Mouse (Mus musculus): ENCODE data around the gene Hist2h2aa1.
"Not testable (repeated sequence)": the region's sequence is repeated elsewhere in the genome, so short reads cannot be mapped to it uniquely, and the experiment has no call there.

The Hist2h2aa1 gene

DNA sequence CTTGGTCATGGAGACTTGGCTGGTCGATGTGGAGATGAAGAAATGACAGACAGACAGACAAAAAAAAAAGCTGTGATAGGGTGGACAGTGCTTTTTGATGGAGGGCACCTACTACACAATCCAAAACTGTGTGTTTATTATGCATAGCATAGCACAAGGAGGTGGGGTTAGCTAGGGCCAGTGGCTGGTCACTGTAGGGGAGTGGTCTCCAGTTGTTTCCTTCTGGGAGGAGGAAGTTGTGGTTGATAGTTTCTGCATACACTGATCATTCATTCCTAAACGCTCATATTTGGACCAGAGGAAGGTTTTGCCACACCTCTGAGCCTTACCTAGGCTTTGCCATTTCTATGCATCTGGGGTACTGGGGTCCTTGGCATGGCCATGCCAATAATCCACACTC is 14.9 kb upstream of the Hist2h2aa1 start:
- no peak for DNase-seq (ENCODE audit: low spot score in 2 of 2)

DNA sequence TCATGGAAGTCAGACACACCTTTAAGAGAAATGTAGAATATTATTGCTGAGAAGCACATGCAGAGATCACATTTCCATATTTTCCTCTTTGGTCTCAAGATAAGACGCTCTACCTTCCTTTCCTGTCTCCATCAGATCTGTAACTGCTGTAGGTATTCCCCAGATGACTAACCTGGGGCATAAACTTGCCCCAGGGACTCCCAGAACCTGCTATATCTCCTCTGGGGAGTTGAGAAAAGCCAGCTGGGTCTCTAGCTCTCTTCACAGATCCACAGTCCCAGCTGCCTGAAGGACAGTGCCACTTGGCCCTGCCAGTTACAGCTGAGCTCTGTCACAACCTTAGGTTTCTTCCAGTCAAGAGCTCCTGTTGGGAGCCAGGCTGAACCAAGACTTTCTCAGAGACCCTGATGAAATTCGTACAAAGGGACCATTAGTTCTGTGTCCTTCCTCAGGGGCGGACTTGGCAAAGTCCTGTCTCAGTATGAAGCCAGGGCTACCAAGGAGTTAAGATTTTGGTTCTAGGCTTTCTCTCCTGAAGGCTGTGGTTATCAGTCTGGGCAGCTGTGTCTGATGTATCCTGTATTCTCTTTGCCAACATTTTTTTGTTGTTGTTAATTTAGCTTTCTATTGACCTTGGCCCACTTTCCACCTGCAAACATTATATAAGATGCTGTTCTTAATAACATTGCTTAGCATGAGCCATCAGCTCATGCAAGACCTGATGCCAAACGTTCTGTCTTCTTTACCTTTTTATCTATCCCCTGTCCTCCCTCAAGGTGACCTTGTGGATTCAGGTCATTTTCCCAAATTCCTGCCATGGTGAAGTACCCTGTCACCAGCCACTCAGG is 14.2 kb upstream of the Hist2h2aa1 start:
- DNase-seq (ENCODE audit: low spot score in 2 of 2), result no peak

DNA sequence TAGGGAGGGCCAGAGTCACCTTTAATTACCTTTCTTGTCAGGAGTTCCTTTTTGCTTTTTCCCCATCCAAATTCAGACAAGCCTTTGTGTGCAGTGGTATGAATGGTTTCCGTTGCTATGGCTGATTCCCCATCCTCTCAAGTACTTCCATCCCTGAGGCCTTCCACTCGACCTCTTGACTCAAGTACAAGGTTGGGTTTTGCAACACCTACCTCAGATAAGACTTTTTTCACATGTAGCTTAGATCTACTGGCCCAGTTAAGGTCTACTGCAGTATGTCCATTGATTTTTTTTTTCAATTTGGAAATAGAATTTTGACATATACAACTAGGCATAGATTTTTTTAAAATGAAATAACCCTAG is 13.6 kb upstream of the Hist2h2aa1 start:
- no peak for DNase-seq (ENCODE audit: low spot score in 2 of 2)

DNA sequence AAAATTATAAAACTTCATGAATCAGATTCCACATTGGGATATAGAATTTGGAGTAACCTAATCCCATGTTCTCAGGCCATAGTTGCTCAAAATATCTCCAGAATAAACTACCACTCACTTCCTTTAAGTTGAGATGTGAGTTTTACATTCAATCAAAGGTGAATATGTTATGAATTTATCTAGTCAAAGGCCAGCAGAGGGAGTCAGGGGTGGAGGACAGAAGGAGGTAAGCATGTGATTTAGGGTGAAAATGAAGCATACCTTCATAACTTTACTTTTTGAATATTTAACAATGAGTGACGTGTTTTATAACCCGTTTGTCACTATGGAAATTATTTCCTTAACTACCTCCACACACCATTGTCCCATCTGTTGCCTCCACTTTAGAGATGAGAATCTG is 10.4 kb upstream of the Hist2h2aa1 start:
- no peak for DNase-seq (ENCODE audit: low spot score in 2 of 2)

DNA sequence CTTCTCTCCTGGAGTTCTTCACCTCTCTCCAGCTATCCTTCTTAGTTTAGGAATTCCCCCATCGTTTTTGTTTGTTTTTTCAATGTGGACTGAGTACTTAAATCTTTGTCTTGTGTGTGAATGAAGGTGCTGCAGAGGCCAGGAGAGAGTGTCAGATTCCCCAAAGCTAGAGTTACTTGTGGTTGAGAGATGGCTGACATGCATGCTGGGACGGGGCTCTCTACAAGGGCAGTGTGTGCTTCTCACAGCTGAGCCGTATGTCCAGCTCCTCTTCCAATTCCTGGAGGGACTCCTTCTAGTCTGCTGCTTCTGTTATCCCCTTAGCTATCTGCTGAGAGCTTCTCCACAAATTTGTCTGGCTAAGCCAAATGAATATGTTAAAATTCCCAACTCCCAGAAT is 9.5 kb upstream of the Hist2h2aa1 start:
- no peak for DNase-seq (ENCODE audit: low spot score in 2 of 2)

DNA sequence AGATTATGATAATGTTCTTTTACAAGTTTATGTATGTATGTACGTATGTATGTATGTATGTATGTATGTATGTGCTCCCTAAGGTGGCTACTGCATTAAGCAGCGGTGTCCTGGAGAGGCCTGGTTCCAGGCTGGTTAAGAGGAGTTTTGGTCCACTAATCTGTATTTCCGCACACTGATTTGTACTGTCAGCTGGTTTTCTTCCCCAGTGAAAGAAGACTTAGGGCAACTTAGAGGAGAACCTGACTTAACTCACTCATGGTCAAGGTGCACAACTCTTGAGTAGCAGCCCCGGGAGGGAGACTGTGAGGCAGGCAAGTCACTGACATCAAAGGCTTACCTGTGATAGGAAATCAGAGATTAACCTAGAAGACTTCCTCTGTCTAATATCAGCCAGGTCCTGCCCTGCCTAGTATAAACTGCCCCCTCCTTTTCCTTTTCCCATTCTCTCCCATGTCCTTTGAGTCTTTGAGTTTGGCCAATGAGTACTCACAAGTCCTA is 8.4 kb upstream of the Hist2h2aa1 start:
- no peak for DNase-seq (ENCODE audit: low spot score in 2 of 2)

DNA sequence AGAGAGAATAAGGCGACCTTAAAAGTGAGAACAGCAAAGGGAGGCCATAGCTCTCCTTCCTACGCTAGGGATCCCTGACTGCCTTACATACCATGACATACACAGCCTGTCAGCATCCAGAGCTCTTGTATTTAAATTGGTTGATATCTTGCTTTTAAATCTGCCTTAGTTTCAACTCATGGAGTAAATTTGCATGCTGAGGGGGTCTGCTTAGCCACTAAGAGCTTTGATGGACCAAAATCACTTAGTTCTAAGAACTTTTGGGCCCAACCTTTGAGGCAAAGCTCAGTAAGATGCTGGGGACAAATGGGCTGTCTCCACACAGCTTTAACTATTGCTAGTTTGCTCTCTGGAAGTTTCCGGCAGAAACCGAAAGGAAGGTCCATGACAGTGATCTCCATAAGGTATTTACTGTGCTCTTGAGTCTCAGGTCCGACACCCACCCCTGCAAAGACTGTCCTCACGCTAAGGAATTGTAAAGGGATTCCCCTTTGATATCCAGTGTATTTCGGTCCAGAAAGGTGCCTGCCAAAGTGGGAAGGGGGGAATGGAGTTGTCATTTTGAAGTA is 7.9 kb upstream of the Hist2h2aa1 start:
- no peak for DNase-seq (ENCODE audit: low spot score in 2 of 2)

DNA sequence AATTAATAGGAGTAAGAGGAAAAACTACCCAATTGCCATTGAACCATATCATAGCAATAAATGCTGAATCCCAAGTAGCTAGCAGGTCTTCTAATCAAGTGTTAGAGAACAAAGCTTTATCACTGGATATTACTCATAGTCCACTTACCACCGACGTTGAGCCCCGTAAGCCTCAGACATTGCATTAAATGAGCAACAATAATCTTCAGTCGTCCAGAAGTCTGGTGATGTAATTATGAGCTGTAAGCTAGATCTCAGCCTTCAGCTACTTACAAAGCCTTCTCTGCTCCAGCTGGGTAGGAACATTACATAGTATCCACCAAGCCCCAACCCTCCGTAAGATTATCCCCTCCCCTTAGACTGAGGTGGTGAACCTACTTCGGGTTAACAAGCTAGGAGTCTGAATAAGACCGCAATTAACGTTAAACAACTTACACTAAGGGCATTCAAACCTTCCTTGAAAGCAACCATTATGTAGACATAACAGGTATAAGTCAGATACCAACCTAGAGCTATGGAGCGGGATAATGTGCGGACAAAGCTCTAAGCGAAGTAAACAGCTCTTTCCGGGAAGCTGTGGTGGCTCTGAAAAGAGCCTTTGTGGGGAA is 7.3 kb upstream of the Hist2h2aa1 start:
- DNase-seq (ENCODE audit: low spot score in 2 of 2), result no peak

DNA sequence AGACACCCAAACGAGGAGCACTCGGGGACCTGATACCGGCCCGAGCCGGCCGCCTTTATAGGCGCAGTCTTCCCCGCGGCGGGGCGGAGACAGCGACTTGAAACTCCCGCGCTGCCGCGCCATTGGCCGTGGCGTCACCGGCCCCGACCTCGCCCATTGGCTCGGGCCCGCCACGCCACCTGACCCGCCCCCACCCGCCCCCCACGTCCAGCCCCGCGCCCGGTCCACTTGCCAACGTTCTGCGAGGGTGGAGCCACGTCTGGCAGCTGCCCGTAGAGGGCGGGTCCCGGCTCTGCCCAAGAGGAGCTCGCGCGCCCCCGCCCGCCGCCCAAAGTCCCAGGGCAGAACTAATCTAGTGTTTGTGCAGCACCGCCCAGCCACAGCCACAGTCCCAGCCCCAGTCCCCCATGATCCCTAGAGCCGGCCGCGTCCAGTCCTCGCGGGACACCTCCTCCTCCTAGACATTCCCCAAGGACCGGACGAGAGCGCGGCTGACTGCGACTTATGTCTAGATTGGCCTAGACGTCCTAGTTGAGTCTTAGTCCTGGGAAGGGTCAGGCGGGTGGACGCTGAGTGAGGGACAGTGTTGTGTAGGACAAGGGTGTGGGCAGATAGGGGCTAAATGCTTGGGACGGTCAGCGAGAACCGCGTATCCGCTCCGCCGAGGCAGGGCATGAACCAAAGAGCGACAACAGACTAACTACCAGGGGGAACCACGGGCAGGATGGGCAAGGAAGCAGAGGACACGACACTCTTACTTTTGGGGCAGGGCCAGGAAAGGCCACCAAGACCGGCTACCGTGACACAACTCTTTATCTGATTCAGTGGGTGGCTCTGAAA is 6.1 kb upstream of the Hist2h2aa1 start, which contains the start of gene Hist2h3c2:
Hist2h3c2 (minus strand) TSS at position 174 of the 840 bp plus-strand sequence.
- DNase-seq (ENCODE audit: low spot score in 2 of 2), result peak in 1 of 2 experiments; percentile 21

DNA sequence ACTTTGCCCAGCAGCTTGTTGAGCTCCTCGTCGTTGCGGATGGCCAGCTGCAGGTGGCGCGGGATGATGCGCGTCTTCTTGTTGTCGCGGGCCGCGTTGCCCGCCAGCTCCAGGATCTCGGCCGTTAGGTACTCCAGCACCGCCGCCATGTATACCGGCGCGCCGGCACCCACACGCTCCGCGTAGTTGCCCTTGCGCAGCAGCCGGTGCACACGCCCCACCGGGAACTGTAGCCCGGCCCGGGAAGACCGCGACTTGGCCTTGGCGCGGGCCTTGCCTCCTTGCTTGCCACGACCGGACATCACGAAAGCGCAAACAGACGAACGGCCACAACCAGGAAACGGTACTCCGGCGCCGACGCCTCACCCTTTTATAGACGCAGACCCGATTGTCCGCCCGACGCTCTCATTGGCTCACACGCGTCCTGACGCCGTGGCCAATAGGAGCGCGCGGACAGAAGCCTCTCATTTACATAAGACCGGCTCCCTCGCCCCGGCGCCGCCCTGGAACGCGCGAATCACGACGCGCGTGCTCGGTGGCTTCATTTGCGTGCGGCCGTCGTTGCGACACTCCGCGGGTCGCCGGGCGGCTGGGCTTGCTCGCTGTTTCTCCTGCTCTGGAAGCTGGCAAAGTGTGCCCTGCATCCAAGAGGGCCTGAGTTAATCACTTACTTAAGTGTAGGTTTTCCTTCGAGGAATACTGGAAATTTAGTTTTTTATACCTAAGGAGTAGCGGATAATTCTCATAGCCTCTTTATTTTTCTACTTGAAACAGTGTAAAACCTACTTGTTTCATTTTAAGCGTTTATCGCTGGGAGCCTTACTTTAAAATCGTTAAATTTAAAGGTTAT is 5.1 kb upstream of the Hist2h2aa1 start, which contains the start of gene Hist2h2aa2:
Hist2h2aa2 (minus strand) TSS at position 328 of the 850 bp plus-strand sequence.
- peak; percentile 99 for DNase-seq (ENCODE audit: low spot score in 2 of 2)

DNA sequence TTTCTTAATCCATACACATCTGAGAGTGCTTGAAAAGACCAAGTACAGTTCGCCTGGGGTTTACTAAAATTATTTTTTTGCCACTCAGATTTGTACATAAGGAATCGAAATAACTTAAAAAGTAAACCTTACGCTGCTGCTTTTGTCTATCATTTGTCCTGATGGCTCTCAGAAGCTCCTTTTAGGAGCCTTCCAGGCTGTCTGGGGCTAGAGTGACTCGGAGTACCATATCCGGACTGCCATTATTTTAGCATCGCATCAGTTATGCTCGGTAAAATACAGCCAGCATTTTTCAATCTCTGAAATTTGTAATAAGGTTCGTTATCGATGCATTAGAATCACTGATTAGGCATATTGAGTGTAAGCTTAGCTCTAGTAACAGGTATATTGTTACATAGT is 4.5 kb upstream of the Hist2h2aa1 start:
- no peak for DNase-seq (ENCODE audit: low spot score in 2 of 2)

DNA sequence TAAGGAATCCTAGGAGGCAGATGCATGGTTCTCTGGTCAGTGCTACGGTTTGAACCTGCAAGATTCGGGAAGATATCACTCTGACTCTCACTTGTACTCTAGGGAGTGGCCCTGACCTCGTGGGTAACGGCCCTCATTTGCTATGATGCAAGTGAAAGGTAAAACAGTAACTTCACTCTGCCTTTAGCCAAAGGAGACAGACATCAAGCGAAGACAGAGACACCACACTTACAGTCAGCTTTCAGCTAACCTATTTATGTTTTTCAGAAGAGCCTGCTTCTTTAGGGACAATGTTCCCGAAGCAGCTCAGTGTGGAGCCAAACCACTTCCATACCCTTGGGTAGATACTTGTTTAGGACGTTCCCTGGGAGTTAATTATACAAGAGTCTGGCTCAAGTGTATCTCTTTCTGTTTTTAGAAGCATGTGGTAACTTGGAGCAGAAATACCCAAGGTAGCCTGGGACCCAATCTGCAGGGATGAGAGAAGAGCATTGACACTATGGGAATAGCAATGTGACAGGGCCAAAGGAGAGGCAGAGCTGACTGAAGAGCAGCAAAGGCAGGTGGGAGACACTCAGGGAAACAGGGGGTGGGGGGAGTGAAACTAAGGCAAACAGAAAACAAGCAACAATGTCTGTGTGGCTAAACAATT is 1.2 kb upstream of the Hist2h2aa1 start:
- no peak for DNase-seq (ENCODE audit: low spot score in 2 of 2)

DNA sequence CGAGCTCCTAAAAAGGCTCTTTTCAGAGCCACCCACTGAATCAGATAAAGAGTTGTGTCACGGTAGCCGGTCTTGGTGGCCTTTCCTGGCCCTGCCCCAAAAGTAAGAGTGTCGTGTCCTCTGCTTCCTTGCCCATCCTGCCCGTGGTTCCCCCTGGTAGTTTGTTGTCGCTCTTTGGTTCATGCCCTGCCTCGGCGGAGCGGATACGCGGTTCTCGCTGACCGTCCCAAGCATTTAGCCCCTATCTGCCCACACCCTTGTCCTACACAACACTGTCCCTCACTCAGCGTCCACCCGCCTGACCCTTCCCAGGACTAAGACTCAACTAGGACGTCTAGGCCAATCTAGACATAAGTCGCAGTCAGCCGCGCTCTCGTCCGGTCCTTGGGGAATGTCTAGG is 721 bp downstream of the Hist2h2aa1 start:
- not testable (repeated sequence) for DNase-seq (ENCODE audit: low spot score in 2 of 2)

DNA sequence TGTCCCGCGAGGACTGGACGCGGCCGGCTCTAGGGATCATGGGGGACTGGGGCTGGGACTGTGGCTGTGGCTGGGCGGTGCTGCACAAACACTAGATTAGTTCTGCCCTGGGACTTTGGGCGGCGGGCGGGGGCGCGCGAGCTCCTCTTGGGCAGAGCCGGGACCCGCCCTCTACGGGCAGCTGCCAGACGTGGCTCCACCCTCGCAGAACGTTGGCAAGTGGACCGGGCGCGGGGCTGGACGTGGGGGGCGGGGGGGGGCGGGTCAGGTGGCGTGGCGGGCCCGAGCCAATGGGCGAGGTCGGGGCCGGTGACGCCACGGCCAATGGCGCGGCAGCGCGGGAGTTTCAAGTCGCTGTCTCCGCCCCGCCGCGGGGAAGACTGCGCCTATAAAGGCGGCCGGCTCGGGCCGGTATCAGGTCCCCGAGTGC is 1.1 kb downstream of the Hist2h2aa1 start, which contains the start of gene Hist2h3c1:
Hist2h3c1 (plus strand) TSS at position 259 of the 430 bp plus-strand sequence.
- not testable (repeated sequence) for DNase-seq (ENCODE audit: low spot score in 2 of 2)

DNA sequence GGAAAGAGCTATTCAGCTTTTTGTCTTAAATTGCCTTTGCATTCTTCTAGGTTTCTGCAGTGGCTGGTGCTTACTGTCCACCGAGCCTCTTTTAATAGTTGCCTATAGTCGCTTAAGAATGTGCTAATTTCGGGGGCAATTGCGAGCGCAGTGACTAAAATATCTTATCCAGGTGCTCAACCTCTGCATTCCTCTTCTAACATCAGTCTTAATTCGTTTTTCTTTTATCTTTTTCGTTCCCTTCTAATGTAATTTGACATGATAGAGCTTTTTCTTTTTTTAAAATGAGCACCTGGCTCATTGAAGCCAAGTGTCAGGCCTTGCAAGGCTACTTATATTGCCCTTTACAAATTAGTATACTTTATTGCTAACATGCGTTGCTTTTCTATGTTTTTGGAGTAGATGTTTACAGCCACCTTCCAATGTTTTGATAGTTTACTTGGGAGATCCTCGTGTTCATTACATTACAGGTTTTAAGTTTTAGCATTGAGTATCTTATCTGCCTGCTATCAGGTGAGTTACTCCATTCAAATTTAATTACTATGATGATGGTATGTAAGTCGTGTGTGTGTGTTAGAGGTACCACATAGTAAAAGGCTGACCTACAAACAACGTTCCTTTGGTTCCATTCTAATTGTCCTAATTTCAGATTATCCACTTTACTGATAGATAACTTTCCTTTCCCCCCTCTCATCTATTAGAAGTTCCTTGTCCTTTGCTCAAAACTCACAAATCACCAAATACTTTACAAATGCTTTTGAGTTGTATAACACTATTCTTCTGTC is 2.3 kb downstream of the Hist2h2aa1 start:
- DNase-seq (ENCODE audit: low spot score in 2 of 2), result no peak

DNA sequence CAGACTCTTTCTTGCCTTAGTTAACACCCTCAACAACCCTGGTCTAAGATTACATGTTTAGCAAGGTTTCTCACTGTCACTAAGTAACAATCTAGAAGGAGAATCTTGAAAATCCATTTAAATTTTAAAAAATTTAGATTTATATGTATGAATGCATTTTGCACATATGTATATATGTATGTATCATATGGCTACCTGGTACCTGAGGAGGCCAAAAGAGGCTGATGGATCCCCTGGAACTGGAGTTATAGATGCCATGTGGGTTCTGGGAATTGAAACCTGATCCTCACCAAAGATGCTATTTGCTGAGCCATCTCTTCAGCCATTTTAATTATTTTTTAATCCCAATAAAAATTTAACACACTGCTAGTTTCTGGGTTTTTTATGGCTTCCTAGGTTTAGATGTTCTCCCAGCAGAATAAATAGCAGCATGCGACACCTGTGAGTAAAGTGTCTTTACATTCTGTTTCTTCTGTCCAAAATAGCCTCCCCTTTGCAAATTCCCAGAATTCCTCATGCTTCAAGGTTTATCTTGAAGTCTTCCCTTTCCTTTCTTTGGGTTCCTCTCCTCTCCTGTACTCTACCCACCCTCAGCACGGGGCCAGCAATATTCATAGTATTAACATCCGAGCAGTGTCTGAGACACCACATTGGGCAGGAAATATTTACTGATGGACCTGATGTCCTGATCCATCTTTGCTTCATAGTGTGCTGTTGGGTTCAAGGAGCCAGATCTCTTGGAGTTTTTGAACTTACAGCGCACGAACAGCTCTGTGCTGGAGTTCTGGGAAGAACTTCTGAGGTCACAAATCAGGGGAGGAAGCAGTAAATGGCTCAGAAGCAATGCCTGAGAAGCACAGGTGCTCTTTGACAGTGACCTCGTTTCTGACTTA is 3.1 kb downstream of the Hist2h2aa1 start:
- no peak for DNase-seq (ENCODE audit: low spot score in 2 of 2)

DNA sequence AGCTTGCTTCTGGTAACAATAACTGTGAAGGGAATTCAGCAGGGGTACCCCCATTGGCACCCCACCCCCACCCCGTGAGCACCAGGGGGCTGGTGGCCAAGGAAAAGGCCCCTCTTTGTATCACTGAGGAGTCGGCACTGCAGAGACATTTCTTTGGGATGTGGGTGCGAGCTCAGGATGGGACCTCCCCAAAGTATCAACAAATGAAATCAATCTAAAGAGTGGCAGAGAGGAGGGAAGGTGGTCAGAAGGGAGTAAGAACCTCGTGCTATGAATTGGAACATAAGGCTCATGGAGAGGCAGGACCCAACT is 3.7 kb downstream of the Hist2h2aa1 start:
- no peak for DNase-seq (ENCODE audit: low spot score in 2 of 2)

DNA sequence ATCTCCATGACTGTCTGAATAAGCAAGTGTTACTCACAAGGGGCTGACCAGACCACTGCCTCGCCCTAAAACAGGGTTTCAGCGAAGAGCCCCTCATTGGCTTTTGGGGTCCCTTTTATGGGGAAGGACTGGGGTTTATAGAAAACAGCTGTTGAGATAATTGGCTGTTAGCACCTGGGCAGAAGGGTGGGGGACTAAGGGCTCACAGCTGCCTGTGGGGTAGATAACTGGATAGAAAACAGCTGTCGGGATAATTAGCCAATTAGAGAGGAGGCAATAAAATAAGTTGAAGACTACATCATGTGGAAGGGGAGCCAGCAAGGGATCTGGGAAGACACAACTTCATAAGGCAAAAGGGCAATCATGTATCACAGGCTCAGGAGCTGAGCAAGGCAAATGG is 5.6 kb downstream of the Hist2h2aa1 start:
- no peak for DNase-seq (ENCODE audit: low spot score in 2 of 2)

DNA sequence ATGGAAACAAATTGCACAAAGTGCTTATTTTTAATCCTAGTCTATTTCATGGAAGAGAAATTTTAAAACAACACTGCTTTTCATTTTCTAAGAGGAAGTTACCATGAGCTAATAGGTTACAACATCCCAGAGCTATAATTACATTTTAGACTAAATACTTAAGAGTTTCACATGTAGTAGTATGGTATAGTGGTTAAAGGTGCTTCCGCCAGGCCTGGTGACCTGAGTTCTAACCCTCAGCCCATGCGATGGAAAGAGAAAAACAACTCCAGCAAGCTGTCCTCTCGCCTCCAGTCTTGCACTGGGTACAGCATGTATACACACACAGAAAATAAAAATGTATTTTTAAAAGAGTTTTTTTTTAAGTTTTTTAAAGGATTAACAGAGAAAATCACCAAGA is 6.5 kb downstream of the Hist2h2aa1 start:
- DNase-seq (ENCODE audit: low spot score in 2 of 2), result no peak

All from frontal cortex, postnatal 25 days (tissue).